Mouse (Mus musculus) spleen, adult 2 months (tissue): ENCODE data around the gene Arhgef5. TPM values are rescaled to one million over a fixed set of nuclear protein-coding genes. Genes with fewer than 3 reads are reported as not detected.

Experiments
- DNase-seq, 2 experiments: peaks; one replicate each; pipeline versions ENCODE4 v3.0.0 to v3.0.0-alpha.2; 2012 to 2021; ENCODE audit warnings: low spot score in 2 of 2, low read depth in 1 of 2
- H3K27ac ChIP-seq: fragments of 200-500 bp; 2 replicates; pipeline ENCODE4 v1.5.1; 2012; ENCODE audit warnings: low read length, inconsistent platforms; ENCODE audit not compliant: insufficient read depth
- H3K27me3 ChIP-seq: fragments of 200-500 bp; 2 replicates; pipeline ENCODE4 v1.6.1; 2012; ENCODE audit warnings: mild to moderate bottlenecking, moderate library complexity, low read length, inconsistent platforms; ENCODE audit not compliant: control insufficient read depth, insufficient read depth
- H3K36me3 ChIP-seq: fragments of 200-500 bp; 2 replicates; pipeline ENCODE4 v1.6.1; 2012; ENCODE audit warnings: mild to moderate bottlenecking, low read length, inconsistent platforms; ENCODE audit not compliant: control insufficient read depth, insufficient read depth
- H3K4me1 ChIP-seq: fragments of 200-500 bp; 2 replicates; pipeline ENCODE4 v1.6.1; 2011; ENCODE audit warnings: inconsistent platforms; ENCODE audit not compliant: control insufficient read depth, insufficient read depth, insufficient read length
- H3K4me3 ChIP-seq: fragments of 200-500 bp; 2 replicates; pipeline ENCODE4 v1.5.1; 2011; ENCODE audit warnings: mild to moderate bottlenecking, inconsistent platforms; ENCODE audit not compliant: insufficient read depth, insufficient read length; ENCODE audit errors: extremely low read depth
- CTCF ChIP-seq: fragments of 200-500 bp; IDR thresholded peaks from 2 replicates; pipeline ENCODE4 v1.5.1; 2011; ENCODE audit warnings: mild to moderate bottlenecking, inconsistent platforms; ENCODE audit not compliant: insufficient read depth, insufficient read length, insufficient replicate concordance; ENCODE audit errors: extremely low read depth
- POLR2A ChIP-seq: fragments of 200-500 bp; IDR thresholded peaks from 2 replicates; pipeline ENCODE4 v1.6.1; 2011; ENCODE audit warnings: low read depth, low read length, inconsistent platforms
- WGBS: fragments of 180-500 bp; shearing (Covaris S2); methylation state at CpG from one replicate; pipeline ENCODE4 v1.1.7; 2018; 5-methylcytosine and 5-hydroxymethylcytosine counted together
- polyA plus RNA-seq: library from polyadenylated mRNA; depleted of rRNA; stranded (reverse); fragments of >200 nt; gene quantifications from 2 replicates; pipeline ENCODE4 v1.2.3, GENCODE M21; 2012; rRNA removed

Arhgef5 gene
- polyA plus RNA-seq, 1 experiment = 3.0 TPM

GRCm38 (mm10) chr6:43333479-43333878, 68.1 kb downstream of the Arhgef5 start:
- TF ChIP-seq CTCF (no peak), POLR2A (no peak)

GRCm38 (mm10) chr6:43335619-43336234, 70.3 kb downstream of the Arhgef5 start:
- TF ChIP-seq CTCF (no peak), POLR2A (no peak)
- no peaks in the 10 kb centered on the region for H3K4me1 ChIP-seq
- H3K36me3 ChIP-seq = no peaks in the 10 kb centered on the region
- no peak for DNase-seq
- no peak overlapping the region for H3K27ac ChIP-seq
- no peaks in the 10 kb centered on the region for H3K27me3 ChIP-seq
- no peak overlapping the region for H3K4me3 ChIP-seq
- WGBS = 64% methylated on average over 3 of the region's 3 CpGs

More at GRCm38 (mm10) chr6:43333479-43333878, 68.1 kb downstream of the Arhgef5 start:
- H3K36me3 ChIP-seq = no peaks in the 10 kb centered on the region
- DNase-seq = no peak
- 73% methylated on average over 4 of the region's 4 CpGs for WGBS
- H3K27me3 ChIP-seq = no peaks in the 10 kb centered on the region
- no peak overlapping the region for H3K4me3 ChIP-seq
- no peak overlapping the region for H3K27ac ChIP-seq
- H3K4me1 ChIP-seq = no peaks in the 10 kb centered on the region

- Histone ChIP-seq H3K27me3 (no peaks in the 10 kb centered on the region), H3K4me1 (no peaks in the 10 kb centered on the region), H3K36me3 (no peaks in the 10 kb centered on the region), H3K4me3 (no peak overlapping the region), H3K27ac (no peak overlapping the region)
- no peak for TF ChIP-seq CTCF
- TF ChIP-seq POLR2A = no peak
- DNase-seq = no peak
- WGBS = 70% methylated on average over 10 of the region's 10 CpGs
These were observed 72.1 kb downstream of the Arhgef5 start for GRCm38 (mm10) chr6:43337491-43337961.

GRCm38 (mm10) chr6:43338804-43339203, 73.4 kb downstream of the Arhgef5 start:
- TF ChIP-seq CTCF (no peak), POLR2A (no peak)
- no peak overlapping the region for H3K27ac ChIP-seq
- no peaks in the 10 kb centered on the region for H3K36me3 ChIP-seq
- no peaks in the 10 kb centered on the region for H3K4me1 ChIP-seq
- WGBS = 70% methylated on average over 2 of the region's 2 CpGs
- no peak for DNase-seq
- H3K27me3 ChIP-seq = no peaks in the 10 kb centered on the region
- no peak overlapping the region for H3K4me3 ChIP-seq

Other genes starting within 250 kb of the Arhgef5 start
- not detected in 2 replicates for gene Olfr441, start 159.2 kb upstream of the Arhgef5 start, polyA plus RNA-seq
- gene Olfr237-ps1, start 119.0 kb upstream of the Arhgef5 start, polyA plus RNA-seq = not detected in 2 replicates
- not detected in 2 replicates for gene Olfr437, start 102.3 kb upstream of the Arhgef5 start, polyA plus RNA-seq
- not detected in 2 replicates for gene Olfr13, start 93.4 kb upstream of the Arhgef5 start, polyA plus RNA-seq
- not detected in 2 replicates for gene Olfr435, start 68.4 kb upstream of the Arhgef5 start, polyA plus RNA-seq
- not detected in 2 replicates for gene Olfr434, start 52.6 kb upstream of the Arhgef5 start, polyA plus RNA-seq
- gene Olfr47, start 34.1 kb upstream of the Arhgef5 start, polyA plus RNA-seq = not detected in 2 replicates
- 0.13 TPM in 1 of 2 replicates, not detected in the other for gene Nobox, start 44.0 kb downstream of the Arhgef5 start, polyA plus RNA-seq